Mouse (Mus musculus) adrenal gland, postnatal 36 days (tissue): ENCODE data around the gene Gm5796. TPM values are rescaled to one million over a fixed set of nuclear protein-coding genes. Genes with fewer than 3 reads are reported as not detected.
"Not testable (repeated sequence)": the region's sequence is repeated elsewhere in the genome, so short reads cannot be mapped to it uniquely, and the experiment has no call there.

Source experiments
- DNase-seq, 2 experiments: peaks; one replicate each; pipeline ENCODE4 v3.0.0; 2021; ENCODE audit warnings: mixed read lengths in 1 of 2
- long read RNA-seq, 2 experiments: library from polyadenylated mRNA; stranded (forward); transcript quantifications; one replicate each; pipeline ENCODE4 v2.0.0; 2021; ENCODE audit warnings: borderline sequencing depth in 2 of 2
- total RNA-seq, 2 experiments: library from RNA; stranded (reverse); gene quantifications; 2 replicates each; pipeline ENCODE4 v1.2.3; 2021

Gm5796 gene
- under 1 TPM; 0.16 to 0.83 TPM for total RNA-seq
- long read RNA-seq, experiment 1 = 0 reads
- long read RNA-seq, experiment 2 = 0 reads

- not testable (repeated sequence) for DNase-seq
Observed at GRCm38 (mm10) chr14:4023641-4024040, at the start of gene Gm5796. TSS of gene Gm5796 (plus strand) at chr14:4023941.

GRCm38 (mm10) chr14:3998094-3998493, 25.6 kb upstream of the Gm5796 start, which contains the start of gene Gm3099:
TSS of gene Gm3099 (plus strand) at chr14:3998394.
- DNase-seq = not testable (repeated sequence)

- DNase-seq = not testable (repeated sequence)
Observed at GRCm38 (mm10) chr14:4083820-4084219, 60.1 kb downstream of the Gm5796 start, which contains the start of gene Gm3115. TSS of gene Gm3115 (plus strand) at chr14:4084120.

Other genes with a start within 250 kb of the Gm5796 start
- under 1 TPM in 1 of 2 experiments, not detected in 1; 0.20 TPM for gene Gm3002, start 213.9 kb upstream of the Gm5796 start, total RNA-seq
- gene Gm3033, start 177.7 kb upstream of the Gm5796 start, total RNA-seq = not detected
- not detected for gene Gm2916, start 139.8 kb upstream of the Gm5796 start, total RNA-seq
- not detected for gene Gm3029, start 92.2 kb upstream of the Gm5796 start, total RNA-seq
- gene Gm3095, start 60.4 kb upstream of the Gm5796 start, total RNA-seq = not detected
- not detected for gene Gm3099, start 25.5 kb upstream of the Gm5796 start, total RNA-seq
- gene Gm3115, start 60.2 kb downstream of the Gm5796 start, total RNA-seq = not detected
- under 1 TPM in 1 of 2 experiments, not detected in 1; 0.20 TPM for gene Gm8108, start 86.6 kb downstream of the Gm5796 start, total RNA-seq
- gene Gm3127, start 141.1 kb downstream of the Gm5796 start, total RNA-seq = not detected
- gene Gm2974, start 158.6 kb downstream of the Gm5796 start, total RNA-seq = not detected
- gene Gm3138, start 225.7 kb downstream of the Gm5796 start, total RNA-seq = not detected